ENCODE assay signal across 7 mouse cellular contexts in the genomic region with DNA sequence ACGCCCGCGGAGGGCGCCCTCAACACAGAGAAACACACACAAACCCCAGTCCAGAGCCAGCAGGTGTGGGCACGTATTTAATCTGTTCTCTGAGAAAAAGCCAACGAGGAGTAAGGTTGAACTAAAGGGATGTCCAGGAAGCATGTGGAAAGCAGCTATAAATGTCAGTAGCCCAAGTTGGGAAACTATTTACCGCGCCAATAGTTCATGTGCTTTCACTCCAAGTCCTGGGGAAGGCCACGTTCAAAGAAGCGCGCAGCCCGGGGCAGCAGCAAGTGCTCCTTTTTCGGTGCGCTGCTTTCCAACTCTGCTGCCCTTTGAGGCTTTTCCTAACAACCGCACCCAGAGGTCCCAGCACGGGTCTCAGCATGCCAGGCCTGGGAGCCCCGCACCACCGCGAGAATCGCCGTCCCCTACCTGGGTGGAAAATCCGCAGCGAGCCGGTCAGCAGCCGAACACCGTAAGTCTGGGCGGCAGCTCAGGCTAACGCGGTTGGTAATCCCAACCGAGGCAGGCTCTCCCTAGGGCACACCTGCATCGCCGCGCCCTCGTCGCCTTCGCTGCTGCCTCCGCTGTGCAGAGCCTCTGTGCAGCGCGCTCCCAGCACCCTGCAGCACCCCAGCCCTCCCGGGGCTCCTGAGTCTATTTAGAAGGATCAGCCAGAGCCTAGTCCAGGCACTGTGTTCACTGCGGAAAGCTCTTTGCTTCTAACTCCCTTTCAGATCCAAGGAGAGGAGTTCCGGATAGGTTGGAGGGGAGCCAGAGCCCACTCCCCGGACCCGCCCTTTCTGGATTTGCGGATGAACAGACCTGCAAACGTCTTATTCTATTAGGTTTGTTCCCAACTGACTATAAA. TPM values are rescaled to one million over a fixed set of nuclear protein-coding genes. Genes with fewer than 3 reads are reported as not detected.
DNase-seq lines count a peak whose midpoint lies in the region; ATAC-seq and TF ChIP-seq lines count a peak whose summit lies in the region.

A gene (minus strand): TSS at position 806 of the 856 bp plus-strand sequence.

- peak within 1 kb of the TSS; percentile 39 for H3K4me3 ChIP-seq in lung, embryonic 14.5 days (ENCODE audit: low read depth, low read length)
- peak within 1 kb of the TSS; percentile 64 for H3K4me3 ChIP-seq in forebrain, embryonic 10.5 days
- H3K4me3 ChIP-seq in kidney, postnatal 0 days (replicated peaks; ENCODE audit: low read depth, low read length) = peak within 1 kb of the TSS; percentile 33

- no peaks in the 10 kb centered on the region for H3K36me3 ChIP-seq in lung, embryonic 14.5 days (ENCODE audit: insufficient read depth)
- H3K36me3 ChIP-seq in forebrain, embryonic 10.5 days (replicated peaks) = no peaks in the 10 kb centered on the region
- no peaks in the 10 kb centered on the region for H3K36me3 ChIP-seq in kidney, postnatal 0 days (ENCODE audit: insufficient read depth, low read length)
- H3K36me3 ChIP-seq in splenic B cell, adult 2 months (ENCODE audit: control insufficient read depth, insufficient read depth, low read length, poor library complexity, severe bottlenecking) = no peaks in the 10 kb centered on the region

- WGBS in lung, embryonic 14.5 days = under 1% methylated on average over 46 of the region's 46 CpGs
- WGBS in forebrain, embryonic 10.5 days = under 1% methylated on average over 46 of the region's 46 CpGs
- WGBS in kidney, postnatal 0 days = 1% methylated on average over 46 of the region's 46 CpGs

- no peak within 1 kb of the TSS for H3K27ac ChIP-seq in lung, embryonic 14.5 days (ENCODE audit: low read depth)
- peak within 1 kb of the TSS; percentile 74 for H3K27ac ChIP-seq in forebrain, embryonic 10.5 days
- H3K27ac ChIP-seq in kidney, postnatal 0 days = no peak within 1 kb of the TSS

- 0 out of 2 replicates have a peak within 1 kb of the TSS, but pooled peaks have one; percentile 9 for H3K9ac ChIP-seq in lung, embryonic 14.5 days
- peak within 1 kb of the TSS; percentile 10; the same call in 1 of the 2 replicates for H3K9ac ChIP-seq in kidney, postnatal 0 days (ENCODE audit: low read depth, low read length)

- H3K4me1 ChIP-seq in lung, embryonic 14.5 days (ENCODE audit: insufficient read depth) = no peaks in the 10 kb centered on the region
- H3K4me1 ChIP-seq in forebrain, embryonic 10.5 days = peaks cover 27% of the 10 kb centered on the region
- peaks cover 7% of the 10 kb centered on the region; the same call in 1 of the 2 replicates for H3K4me1 ChIP-seq in kidney, postnatal 0 days (replicated peaks; ENCODE audit: insufficient read depth, low read length)

- peak; percentile 37 for DNase-seq in lung, embryonic 14.5 days
- DNase-seq in lung, postnatal 36 days = no peak
- DNase-seq in cerebellum, adult 18-20 months = peak; percentile 70 to 75
- peak; percentile 39 for DNase-seq in forebrain, embryonic 10.5 days (ENCODE audit: extremely low spot score, low spot score)
- DNase-seq in kidney, postnatal 0 days (ENCODE audit: low spot score) = peak; percentile 33
- DNase-seq in lung, postnatal 10 days = peak; percentile 3
- DNase-seq in splenic B cell, adult 2 months (ENCODE audit: low read depth, low spot score) = peak; percentile 35

- H3K9me3 ChIP-seq in lung, embryonic 14.5 days (ENCODE audit: low read depth, low read length) = no peaks in the 10 kb centered on the region
- H3K9me3 ChIP-seq in forebrain, embryonic 10.5 days = no peaks in the 10 kb centered on the region
- H3K9me3 ChIP-seq in kidney, postnatal 0 days (replicated peaks; ENCODE audit: low read length) = no peaks in the 10 kb centered on the region

- no peak for TF ChIP-seq CTCF in lung, embryonic 14.5 days (IDR thresholded peaks at IDR 0.05; ENCODE audit: low read depth)
- TF ChIP-seq CTCF in kidney, postnatal 0 days (IDR thresholded peaks at IDR 0.05; ENCODE audit: low read depth) = no peak

- ATAC-seq in lung, embryonic 14.5 days (ENCODE audit: insufficient read depth) = peak; percentile 54; the same call in 1 of the 2 replicates
- 0 out of 2 replicates have a peak, but pooled peaks have one; percentile 43 for ATAC-seq in kidney, postnatal 0 days (replicated peaks; ENCODE audit: low FRiP score, low read depth)

- H3K4me2 ChIP-seq in lung, embryonic 14.5 days = peak within 1 kb of the TSS; percentile 85
- peak within 1 kb of the TSS; percentile 84 for H3K4me2 ChIP-seq in kidney, postnatal 0 days (ENCODE audit: low read length)

- H3K27me3 ChIP-seq in lung, embryonic 14.5 days (ENCODE audit: insufficient read depth, low read length) = peaks cover 27% of the 10 kb centered on the region
- peaks cover 70% of the 10 kb centered on the region for H3K27me3 ChIP-seq in forebrain, embryonic 10.5 days (ENCODE audit: poor library complexity, severe bottlenecking)
- peaks cover 5% of the 10 kb centered on the region; the same call in 1 of the 2 replicates for H3K27me3 ChIP-seq in kidney, postnatal 0 days (ENCODE audit: insufficient read depth, low read length)
- no peaks in the 10 kb centered on the region for H3K27me3 ChIP-seq in splenic B cell, adult 2 months (ENCODE audit: control insufficient read depth, insufficient read depth, low read length, poor library complexity, severe bottlenecking)

RNA-seq across cellular contexts. Expression of the gene that starts here (rescaled TPM):
- 0.37 and 0.95 TPM in 2 replicates for polyA plus RNA-seq in lung, embryonic 14.5 days (2014; fragmentation: Nextera tagmentation; extraction: Ambion mirVana)
- polyA plus RNA-seq in forebrain, embryonic 10.5 days (2016; fragmentation: Nextera tagmentation; extraction: Ambion mirVana) = 1.1 and 1.3 TPM in 2 replicates
- 0.59 and 0.68 TPM in 2 replicates for polyA plus RNA-seq in kidney, postnatal 0 days (2015; fragmentation: Nextera tagmentation; extraction: Ambion mirVana)

Comparison
In these comparisons a context has a peak if more than half of its experiments do, and no peak if none do; other contexts are left out.
1. Peak in DNase-seq, ATAC-seq, H3K4me3 ChIP-seq, H3K9ac ChIP-seq and H3K4me2 ChIP-seq in lung, embryonic 14.5 days; RNA of the gene not detected or under 1 TPM.
2. Peak in DNase-seq, ATAC-seq, H3K4me3 ChIP-seq, H3K9ac ChIP-seq and H3K4me2 ChIP-seq in kidney, postnatal 0 days; RNA of the gene not detected or under 1 TPM.